Mouse (Mus musculus) CD8-positive naive resting alpha-beta T cell, adult 2 months (primary cell): Measurements from ENCODE around the gene Tspan18.

Experiments used
- DNase-seq, 2 experiments: peaks; one replicate each; pipeline ENCODE4 v3.0.0; 2022; ENCODE audit warnings: low read depth in 2 of 2, low spot score in 2 of 2

The Tspan18 gene

DNA sequence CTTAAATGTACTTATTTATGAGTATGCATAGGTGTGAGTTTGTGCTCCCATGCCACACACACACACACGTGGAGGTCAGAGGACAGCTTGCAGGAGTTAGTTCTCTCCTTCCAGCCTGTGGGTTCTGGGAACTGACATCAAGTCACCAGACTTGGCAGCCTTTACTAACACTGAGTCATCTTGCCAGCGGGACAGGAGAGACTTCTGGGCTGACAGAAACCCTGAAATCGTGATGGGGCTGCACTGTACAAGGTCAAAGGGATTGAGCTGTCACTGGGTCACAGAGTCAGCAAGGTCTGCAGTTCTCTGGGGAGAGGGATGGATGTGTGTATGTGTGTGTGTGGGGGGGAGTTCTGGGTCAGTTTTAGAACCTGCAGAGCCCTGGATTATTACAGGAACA lies 36.6 kb downstream of the Tspan18 start:
- DNase-seq = no peak

DNA sequence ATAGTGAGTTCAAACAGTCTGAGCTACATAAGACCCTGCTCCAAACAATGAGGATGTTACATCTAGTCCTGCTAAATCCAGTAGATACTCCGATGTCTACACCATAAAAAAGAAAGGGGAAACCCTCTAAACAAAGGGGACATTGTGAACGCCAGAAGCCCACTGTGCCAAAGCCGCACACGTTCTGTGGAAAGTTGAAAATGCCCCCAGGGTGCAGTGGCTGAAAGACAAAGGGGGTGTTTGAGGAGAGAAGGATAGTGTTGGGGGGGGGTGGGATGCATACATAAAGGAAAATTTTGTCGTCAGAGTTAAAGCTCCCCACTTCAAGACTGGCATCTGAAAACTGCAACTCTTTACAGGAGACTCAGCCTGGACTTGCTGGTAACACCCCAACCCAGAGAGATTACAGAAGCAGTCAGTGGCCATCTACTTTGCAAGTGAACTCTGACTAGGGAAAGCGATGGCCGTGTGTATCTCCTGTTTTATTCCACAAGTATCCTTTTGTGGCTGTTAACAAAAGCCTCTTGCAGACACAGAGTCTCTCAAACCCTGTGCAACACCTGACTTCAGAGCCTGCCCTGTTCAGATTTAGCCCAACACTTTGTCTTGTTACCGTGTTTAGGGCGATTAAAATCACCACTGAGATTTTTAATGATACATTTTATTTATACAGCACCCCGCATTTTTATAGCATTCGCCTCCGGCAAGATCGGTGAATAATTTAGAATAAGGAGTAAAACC lies 42.9 kb downstream of the Tspan18 start:
- DNase-seq = no peak

DNA sequence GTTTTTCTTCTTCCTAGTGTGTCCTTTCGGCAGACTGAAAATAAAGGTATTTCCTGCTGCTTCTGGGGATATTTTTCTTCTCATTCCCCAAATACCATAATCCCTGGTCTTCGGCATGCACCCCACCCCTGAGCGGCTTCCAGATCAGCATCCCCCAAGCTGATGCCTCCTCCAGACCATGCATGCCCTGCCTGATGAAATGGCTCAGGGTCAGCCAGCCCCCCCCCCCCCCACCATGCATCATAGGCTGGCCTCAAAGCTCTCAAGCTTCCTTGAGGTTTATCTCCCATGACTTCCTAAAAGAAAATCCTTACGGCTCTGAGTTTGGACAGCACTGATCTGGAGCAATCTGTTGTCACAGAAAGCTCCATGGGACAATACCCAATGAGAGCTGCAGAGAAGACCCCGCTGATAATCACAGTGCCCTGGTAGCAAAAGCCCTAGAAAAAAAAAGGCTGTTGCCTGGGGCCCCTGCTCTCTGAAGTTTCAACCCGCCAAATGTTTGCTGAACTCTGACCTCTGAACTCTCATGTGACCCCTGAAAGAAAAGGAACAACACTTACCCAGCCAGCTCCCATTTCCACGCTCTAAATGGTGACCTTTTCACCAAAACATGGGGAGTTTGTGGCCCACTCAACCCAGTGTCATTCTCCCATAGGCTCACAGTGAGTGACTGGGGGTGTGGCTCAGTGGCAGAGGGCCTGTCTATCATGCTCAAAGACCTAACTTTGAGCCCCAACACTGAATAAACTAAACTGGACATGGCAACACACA lies 43.8 kb downstream of the Tspan18 start:
- no peak for DNase-seq

GRCm38 (mm10) chr2:93289161-93289560 lies 45.1 kb downstream of the Tspan18 start:
- no peak for DNase-seq

DNA sequence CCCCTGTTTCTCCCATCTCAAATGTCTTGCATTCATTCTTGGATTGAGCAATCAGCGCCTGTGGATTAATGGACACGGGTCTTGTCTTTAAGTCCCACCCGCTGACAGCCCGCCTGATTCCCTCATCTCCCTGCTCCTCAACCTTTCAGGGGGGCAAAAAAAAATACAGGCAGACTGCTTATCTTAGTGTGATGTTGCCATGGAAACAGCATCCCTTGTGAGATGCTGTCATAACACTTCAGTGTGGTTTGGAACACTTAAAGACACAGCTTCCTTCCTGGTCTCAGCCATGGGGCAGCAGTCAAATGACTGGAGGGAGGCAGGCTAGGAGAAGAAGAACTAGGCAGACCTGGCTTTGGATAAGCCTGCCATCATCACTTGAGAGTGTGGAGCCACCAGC lies 47.0 kb downstream of the Tspan18 start:
- no peak for DNase-seq

DNA sequence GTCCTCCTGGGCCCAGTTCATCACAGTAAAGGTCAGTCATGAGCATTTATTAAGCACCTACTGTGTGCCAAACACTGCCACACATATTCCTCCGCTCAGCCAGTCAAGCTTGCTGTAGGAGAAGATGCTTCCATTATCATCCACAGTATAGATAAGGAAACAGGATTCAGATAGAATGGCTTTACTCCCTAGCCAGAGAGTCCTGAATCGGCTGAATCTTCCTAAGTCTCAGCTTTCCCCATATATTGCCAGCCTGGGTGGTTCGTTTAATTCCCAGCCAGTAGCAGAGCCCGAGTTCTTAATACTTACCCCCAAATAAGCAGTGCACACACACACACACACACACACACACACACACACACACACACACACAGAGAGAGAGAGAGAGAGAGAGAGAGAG lies 47.6 kb downstream of the Tspan18 start:
- DNase-seq = no peak

DNA sequence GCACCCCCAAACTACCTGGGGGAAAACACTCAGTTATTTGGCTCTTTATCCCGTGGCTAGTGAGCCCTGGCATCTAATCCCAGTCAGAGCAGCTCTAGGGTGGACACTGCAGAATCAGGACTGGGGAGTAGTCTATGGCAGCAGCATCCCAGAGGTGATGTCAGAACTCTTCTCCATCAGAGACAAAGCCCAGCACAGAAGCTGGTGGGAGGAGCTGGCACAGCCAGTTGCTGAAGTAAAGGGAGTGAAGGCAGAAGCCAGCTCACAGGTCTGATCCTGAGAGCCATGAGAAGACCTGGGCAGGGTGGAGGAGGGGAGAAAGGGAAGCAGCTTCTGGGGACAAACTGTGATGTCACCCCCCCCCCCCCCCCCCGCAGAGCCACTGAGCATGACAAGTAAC lies 48.0 kb downstream of the Tspan18 start:
- DNase-seq = no peak

DNA sequence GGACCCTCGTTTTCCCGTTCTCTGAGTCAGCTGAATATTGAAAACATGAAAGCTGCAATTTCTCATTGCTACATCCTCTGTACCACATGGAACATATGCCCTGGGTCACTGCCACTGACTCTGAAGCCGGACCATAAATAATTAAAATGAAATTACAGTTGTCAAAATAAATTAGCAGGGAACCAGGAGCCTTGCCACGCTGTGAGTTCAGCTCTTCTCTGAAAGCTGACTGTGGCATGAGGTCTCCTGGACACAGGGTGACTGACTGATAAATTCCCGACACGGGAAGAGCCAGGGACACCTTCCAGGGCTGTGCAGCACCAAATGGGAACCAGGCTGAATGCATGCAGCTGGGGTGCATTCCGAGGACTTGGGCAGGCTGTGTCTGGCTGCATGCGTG lies 48.5 kb downstream of the Tspan18 start:
- DNase-seq = no peak

- DNase-seq = no peak
Observed at GRCm38 (mm10) chr2:93284625-93285024, 49.7 kb downstream of the Tspan18 start.

GRCm38 (mm10) chr2:93283481-93284293 lies 50.6 kb downstream of the Tspan18 start:
- DNase-seq = no peak

- DNase-seq = no peak
Observed at GRCm38 (mm10) chr2:93282636-93283035, 51.7 kb downstream of the Tspan18 start.

DNA sequence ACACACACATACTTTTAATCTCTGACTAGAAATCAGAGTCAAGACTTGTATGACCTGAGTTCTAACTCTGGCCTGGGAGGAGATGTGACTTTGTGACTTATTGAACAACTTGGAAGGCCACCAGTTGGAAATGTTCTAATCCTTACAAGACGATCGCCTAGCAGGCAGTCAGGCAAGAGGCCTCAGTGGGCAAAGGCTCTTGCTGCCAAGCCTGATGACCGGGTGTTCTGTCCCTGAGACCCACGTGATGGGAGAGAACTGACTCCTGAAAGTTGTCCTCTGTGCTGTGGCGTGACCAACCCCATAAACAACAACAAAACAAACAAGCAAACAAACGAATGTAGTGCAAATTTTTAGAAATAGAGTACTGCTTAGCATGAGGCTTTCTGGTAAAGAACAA lies 52.8 kb downstream of the Tspan18 start:
- no peak for DNase-seq

DNA sequence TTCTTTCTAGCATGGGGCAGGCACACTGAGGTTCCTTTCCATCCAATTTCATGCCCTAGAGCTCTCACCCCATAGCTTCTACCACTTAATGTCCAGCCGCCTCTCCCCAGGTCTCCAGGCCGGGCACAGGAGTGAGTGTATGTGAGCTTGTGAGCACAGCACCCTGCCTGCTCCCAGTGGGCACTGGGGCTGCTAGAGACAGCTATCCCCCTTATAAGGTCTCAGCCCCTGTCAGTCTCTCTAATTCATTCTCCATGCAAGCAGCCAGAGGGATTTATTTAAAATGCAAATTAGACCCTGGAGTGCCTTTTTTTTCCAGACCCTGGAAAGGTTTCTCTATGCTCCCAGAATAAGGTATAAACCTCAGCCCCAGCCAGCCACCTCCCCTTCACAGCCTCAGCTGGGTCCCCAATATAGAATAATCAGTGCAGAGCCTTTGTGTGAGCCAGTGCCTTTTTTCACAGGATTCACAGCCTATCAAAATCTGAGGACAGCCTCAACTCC lies 54.1 kb downstream of the Tspan18 start:
- no peak for DNase-seq

- DNase-seq = no peak
Observed at GRCm38 (mm10) chr2:93278181-93278975, 55.9 kb downstream of the Tspan18 start.

DNA sequence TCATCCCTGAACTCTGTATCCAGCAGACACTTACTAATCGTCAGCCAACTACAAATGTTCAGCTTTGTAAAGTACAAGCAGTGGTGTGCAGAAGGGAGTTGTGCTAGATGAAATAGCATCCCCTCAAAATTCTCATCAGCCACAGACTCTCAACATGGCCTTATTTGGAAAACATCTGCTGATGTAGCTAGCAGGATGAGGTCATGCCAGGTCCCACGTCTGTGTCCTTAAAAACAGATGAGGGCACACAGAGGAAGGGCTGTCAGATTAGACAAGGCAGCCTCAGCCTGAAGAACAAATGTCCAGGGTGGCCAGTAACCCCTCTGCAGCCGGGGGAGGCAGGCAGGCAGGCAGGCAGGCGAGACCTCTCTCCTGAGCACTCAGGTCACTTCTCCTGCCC lies 56.8 kb downstream of the Tspan18 start:
- no peak for DNase-seq

DNA sequence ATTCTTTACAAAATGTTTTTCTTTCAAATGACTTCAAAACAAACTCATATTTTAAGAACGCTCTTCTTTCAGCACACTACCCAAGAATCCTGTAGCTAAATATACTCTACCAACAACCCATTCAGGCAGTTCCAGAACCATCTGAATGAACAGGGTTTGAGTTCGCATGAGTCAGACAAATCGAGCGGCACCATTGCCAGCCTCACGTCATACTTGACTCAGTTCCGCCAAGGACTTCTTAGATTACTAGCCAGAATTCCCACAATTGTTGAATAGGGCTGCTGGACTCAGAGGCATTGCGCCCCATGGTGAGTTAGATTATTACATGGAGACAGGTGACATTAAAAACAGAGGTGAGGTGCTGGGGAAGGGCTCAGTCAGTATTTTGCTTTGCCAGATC lies 58.3 kb downstream of the Tspan18 start:
- DNase-seq = no peak

DNA sequence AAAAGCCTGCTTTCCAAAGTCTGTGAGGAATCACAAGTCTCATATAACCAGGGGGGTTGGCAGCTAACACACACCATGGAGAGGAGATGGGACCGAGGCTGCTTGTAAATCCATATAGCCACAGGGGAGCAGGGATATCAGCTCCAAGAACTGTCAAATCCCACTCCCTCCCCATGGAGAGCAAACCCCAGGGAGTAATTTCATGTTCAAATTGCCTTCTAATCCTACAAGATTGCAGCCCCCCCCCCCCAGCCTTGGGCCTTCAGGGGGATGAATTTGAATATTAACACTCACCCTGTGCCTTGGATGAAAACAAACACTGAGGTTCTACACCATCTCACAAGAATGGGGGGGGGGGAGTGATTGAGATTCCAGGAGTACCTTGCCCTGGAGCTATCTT lies 60.4 kb downstream of the Tspan18 start:
- no peak for DNase-seq

DNA sequence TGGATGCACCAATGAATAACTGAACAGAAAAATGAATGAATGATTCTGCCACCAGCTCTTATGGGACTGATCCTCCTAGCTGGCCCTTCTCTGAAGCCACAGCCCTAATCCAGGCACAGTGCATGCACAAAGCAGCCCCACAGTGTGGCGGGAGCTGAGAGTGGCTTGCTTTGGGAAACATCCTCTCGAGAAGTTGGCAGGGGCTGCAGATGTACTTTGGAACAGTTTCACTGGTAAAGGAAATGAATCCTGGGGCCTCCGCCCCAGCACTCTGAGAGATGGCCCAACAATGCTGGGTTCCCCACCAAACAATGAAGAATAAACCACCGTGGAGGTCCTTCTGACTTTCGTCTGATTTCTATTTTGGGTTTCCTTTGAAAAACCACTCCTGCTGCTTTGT lies 64.2 kb downstream of the Tspan18 start:
- no peak for DNase-seq

GRCm38 (mm10) chr2:93269611-93270010 lies 64.7 kb downstream of the Tspan18 start:
- no peak for DNase-seq

- DNase-seq = no peak
Observed at GRCm38 (mm10) chr2:93268711-93269270, 65.5 kb downstream of the Tspan18 start.

DNA sequence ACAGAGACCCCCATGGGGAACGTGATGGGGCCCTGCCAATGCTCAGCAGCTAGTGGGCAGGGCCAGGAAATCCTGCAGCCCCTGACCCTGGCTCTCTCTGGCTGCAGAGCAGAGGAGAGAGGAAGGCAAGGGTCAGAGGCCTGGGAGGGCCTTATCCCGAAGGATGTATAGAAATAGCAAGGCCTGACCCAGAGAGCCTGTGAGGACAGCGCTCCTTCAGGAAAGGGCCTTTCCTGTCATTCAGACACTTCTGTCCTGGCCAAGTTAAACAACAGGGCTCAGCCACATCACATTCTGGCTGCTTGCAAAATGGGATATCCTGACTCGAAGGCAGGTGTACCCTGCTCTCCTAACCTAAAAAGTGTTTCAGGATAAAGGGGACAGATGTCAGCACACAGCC lies 66.5 kb downstream of the Tspan18 start:
- DNase-seq = no peak
